In genomic region chr13:46428964-46429363, GRCm38 (mm10) we compare ENCODE assay signal across 12 mouse cellular contexts. TPM values are rescaled to one million over a fixed set of nuclear protein-coding genes. Genes with fewer than 3 reads are reported as not detected.
DNase-seq lines count a peak whose midpoint lies in the region; ATAC-seq and TF ChIP-seq lines count a peak whose summit lies in the region.
"Had no signal": no experiment of that assay in that cellular context is flagged by ENCODE, and none has a peak within 500 bp of the region (broad histone marks: within the 10 kb centered on the region; RNA-seq: fewer than 3 reads in every experiment).

No protein-coding gene starts in this region.

- ATAC-seq in heart, embryonic 14.5 days (ENCODE audit: insufficient number of reproducible peaks, insufficient read depth, low FRiP score, low read depth), result no peak
- no peak for ATAC-seq in stomach, embryonic 14.5 days (ENCODE audit: insufficient number of reproducible peaks, insufficient read depth, low FRiP score, low read depth)
- ATAC-seq in stomach, postnatal 0 days (ENCODE audit: low FRiP score, low TSS enrichment), result no peak
- no peak for ATAC-seq in hindbrain, embryonic 15.5 days (ENCODE audit: low FRiP score, low read depth)

- H3K4me2 ChIP-seq in heart, embryonic 14.5 days (ENCODE audit: low read length), result peak overlapping the region; percentile 31
- peak overlapping the region; percentile 28; the same call in 1 of the 2 replicates for H3K4me2 ChIP-seq in stomach, embryonic 14.5 days (replicated peaks; ENCODE audit: low read depth, low read length)
- H3K4me2 ChIP-seq in stomach, postnatal 0 days (replicated peaks; ENCODE audit: low read depth), result no peak overlapping the region
- peak overlapping the region; percentile 18 for H3K4me2 ChIP-seq in hindbrain, embryonic 15.5 days

- no peaks in the 10 kb centered on the region for H3K9me3 ChIP-seq in heart, embryonic 14.5 days (ENCODE audit: control insufficient read depth, low read length)
- no peaks in the 10 kb centered on the region for H3K9me3 ChIP-seq in stomach, embryonic 14.5 days (ENCODE audit: control insufficient read depth, low read depth, low read length)
- H3K9me3 ChIP-seq in stomach, postnatal 0 days (ENCODE audit: control insufficient read depth, low read length), result no peaks in the 10 kb centered on the region
- H3K9me3 ChIP-seq in hindbrain, embryonic 15.5 days, result no peaks in the 10 kb centered on the region

- no peak overlapping the region for H3K4me3 ChIP-seq in heart, embryonic 14.5 days (ENCODE audit: control insufficient read depth in 1 of 2, insufficient read depth in 1 of 2, low read depth in 1 of 2, low read length in 2 of 2)
- no peak overlapping the region for H3K4me3 ChIP-seq in stomach, embryonic 14.5 days (ENCODE audit: low read depth, low read length)
- no peak overlapping the region for H3K4me3 ChIP-seq in stomach, postnatal 0 days (ENCODE audit: low read depth, low read length)
- H3K4me3 ChIP-seq in hindbrain, embryonic 15.5 days, result no peak overlapping the region
- H3K4me3 ChIP-seq: erythroblast, embryonic 14.5 days had no signal

- no peak for TF ChIP-seq EP300 in stomach, postnatal 0 days (optimal IDR thresholded peaks at IDR 0.05)

- H3K9ac ChIP-seq in heart, embryonic 14.5 days (ENCODE audit: low read length), result peak overlapping the region; percentile 69
- no peak overlapping the region for H3K9ac ChIP-seq in stomach, embryonic 14.5 days (replicated peaks; ENCODE audit: low read depth, low read length)
- no peak overlapping the region for H3K9ac ChIP-seq in stomach, postnatal 0 days (ENCODE audit: low read length)
- H3K9ac ChIP-seq in hindbrain, embryonic 15.5 days, result no peak overlapping the region

- WGBS in heart, embryonic 14.5 days, result 64% methylated on average over 22 of the region's 22 CpGs
- 54% methylated on average over 22 of the region's 22 CpGs for WGBS in stomach, embryonic 14.5 days
- WGBS in stomach, postnatal 0 days, result 58% methylated on average over 22 of the region's 22 CpGs
- whole genome bisulfite sequencing in hindbrain, embryonic 15.5 days, result 85% methylated on average over 22 of the region's 22 CpGs

- H3K27ac ChIP-seq in heart, embryonic 14.5 days (replicated peaks in 1 of 2; ENCODE audit: control insufficient read depth in 1 of 2, insufficient read depth in 1 of 2, low read depth in 2 of 2, low read length in 2 of 2), result peak overlapping the region; percentile 92 to 100
- H3K27ac ChIP-seq in stomach, embryonic 14.5 days (ENCODE audit: low read length), result no peak overlapping the region
- H3K27ac ChIP-seq in stomach, postnatal 0 days (replicated peaks), result no peak overlapping the region
- H3K27ac ChIP-seq in hindbrain, embryonic 15.5 days (replicated peaks), result no peak overlapping the region

- no peak for DNase-seq in heart, adult 9 months (ENCODE audit: low spot score in 2 of 2)
- no peak for DNase-seq in stomach, postnatal 0 days (ENCODE audit: low spot score)
- DNase-seq in thymus, postnatal 36 days, result no peak
- DNase-seq in frontal cortex, adult 2 months (ENCODE audit: extremely low spot score in 1 of 2, low spot score in 1 of 2), result no peak
- DNase-seq in kidney, adult 8-10 months, result no peak
- DNase-seq: cerebellum, adult 9-11 months; left cerebral cortex, postnatal 4 days; right cerebral cortex, postnatal 4 days had no signal

- no peaks in the 10 kb centered on the region for H3K27me3 ChIP-seq in heart, embryonic 14.5 days (ENCODE audit: control insufficient read depth, insufficient read depth, low read length)
- H3K27me3 ChIP-seq in stomach, embryonic 14.5 days (ENCODE audit: control insufficient read depth, insufficient read depth, low read length), result no peaks in the 10 kb centered on the region
- no peaks in the 10 kb centered on the region for H3K27me3 ChIP-seq in stomach, postnatal 0 days (ENCODE audit: control insufficient read depth, insufficient read depth, low read length)
- H3K27me3 ChIP-seq in hindbrain, embryonic 15.5 days, result no peaks in the 10 kb centered on the region

- peaks cover 52% of the 10 kb centered on the region for H3K36me3 ChIP-seq in heart, embryonic 14.5 days (ENCODE audit: control insufficient read depth, insufficient read depth, low read length)
- no peaks in the 10 kb centered on the region for H3K36me3 ChIP-seq in stomach, embryonic 14.5 days (ENCODE audit: control insufficient read depth, insufficient read depth, low read length)
- H3K36me3 ChIP-seq in stomach, postnatal 0 days (ENCODE audit: control insufficient read depth, insufficient read depth, low read length), result no peaks in the 10 kb centered on the region
- peaks cover 13% of the 10 kb centered on the region; the same call in 1 of the 2 replicates for H3K36me3 ChIP-seq in hindbrain, embryonic 15.5 days

- H3K4me1 ChIP-seq in heart, embryonic 14.5 days (ENCODE audit: control insufficient read depth in 2 of 2, insufficient read depth in 2 of 2, low read length in 2 of 2), result peaks cover 22 to 35% of the 10 kb centered on the region in 2 experiments
- no peaks in the 10 kb centered on the region for H3K4me1 ChIP-seq in stomach, embryonic 14.5 days (ENCODE audit: control insufficient read depth, insufficient read depth, low read length)
- H3K4me1 ChIP-seq in stomach, postnatal 0 days (replicated peaks; ENCODE audit: control insufficient read depth, insufficient read depth), result no peaks in the 10 kb centered on the region
- H3K4me1 ChIP-seq in hindbrain, embryonic 15.5 days (replicated peaks), result peaks cover 3% of the 10 kb centered on the region; the same call in 1 of the 2 replicates

- TF ChIP-seq CTCF in stomach, postnatal 0 days (IDR thresholded peaks at IDR 0.05; ENCODE audit: low read depth), result no peak

RNA-seq across cellular contexts. Expression of gene Rbm24, which starts 10.7 kb away (rescaled TPM):
- polyA plus RNA-seq in heart, embryonic 14.5 days (2014; fragmentation: Nextera tagmentation; extraction: Ambion mirVana), result 138 and 141 TPM in 2 replicates
- 1.4 TPM in 2 replicates for polyA plus RNA-seq in stomach, embryonic 14.5 days (2014; fragmentation: Nextera tagmentation; extraction: Ambion mirVana)
- polyA plus RNA-seq in stomach, postnatal 0 days (2015; fragmentation: Nextera tagmentation; extraction: Ambion mirVana), result 1.2 and 1.4 TPM in 2 replicates
- 2.7 and 3.4 TPM in 2 replicates for polyA plus RNA-seq in hindbrain, embryonic 15.5 days (2015; fragmentation: Nextera tagmentation; extraction: Ambion mirVana)
- polyA plus RNA-seq in frontal cortex, adult 2 months (2012; rRNA removed), result 12.4 and 13.4 TPM in 2 replicates
- polyA plus RNA-seq: erythroblast, embryonic 14.5 days had no signal

Comparison
In these comparisons a context has a peak if more than half of its experiments do, and no peak if none do; other contexts are left out.
1. H3K27ac ChIP-seq: peak in heart, embryonic 14.5 days (2 of 2); none in stomach, embryonic 14.5 days (single experiment), stomach, postnatal 0 days (single experiment) and hindbrain, embryonic 15.5 days (single experiment).